Mouse (Mus musculus) embryo, embryonic 11 days (tissue): Measurements from ENCODE around the gene Lgals12.

Experiments
- DNase-seq: peaks from one replicate; pipeline ENCODE4 v3.0.0-alpha.2; 2015

Gene Lgals12

GRCm38 (mm10) chr19:7606801-7607689 lies at the start of gene Lgals12:
Gene Lgals12, minus strand, starts transcription at chr19:7607193.
- DNase-seq, result peak; percentile 36

GRCm38 (mm10) chr19:7648913-7649666 lies 42.1 kb upstream of the Lgals12 start:
- DNase-seq, result no peak

- no peak for DNase-seq
These were observed 26.8 kb upstream of the Lgals12 start for GRCm38 (mm10) chr19:7633786-7634185.

- DNase-seq, result no peak
These were observed 26.0 kb upstream of the Lgals12 start for GRCm38 (mm10) chr19:7633021-7633420.

- DNase-seq, result peak; percentile 87
These were observed 10.7 kb upstream of the Lgals12 start for GRCm38 (mm10) chr19:7617696-7618095.

GRCm38 (mm10) chr19:7617085-7617484 lies 10.1 kb upstream of the Lgals12 start:
- DNase-seq, result no peak

- no peak for DNase-seq
These were observed 9.4 kb upstream of the Lgals12 start for GRCm38 (mm10) chr19:7616231-7616930.

- no peak for DNase-seq
These were observed 6.2 kb upstream of the Lgals12 start for GRCm38 (mm10) chr19:7613151-7613550.

- DNase-seq, result peak; percentile 56
These were observed 5.2 kb upstream of the Lgals12 start, which contains the start of gene Hrasls5 for GRCm38 (mm10) chr19:7611942-7612757. Gene Hrasls5, plus strand, starts transcription at chr19:7612541.

- no peak for DNase-seq
These were observed 753 bp upstream of the Lgals12 start for GRCm38 (mm10) chr19:7607690-7608201.

GRCm38 (mm10) chr19:7605930-7606783 lies 836 bp downstream of the Lgals12 start:
- DNase-seq, result peak; percentile 61

GRCm38 (mm10) chr19:7605013-7605412 lies 2.0 kb downstream of the Lgals12 start:
- DNase-seq, result no peak

GRCm38 (mm10) chr19:7604107-7604506 lies 2.9 kb downstream of the Lgals12 start:
- DNase-seq, result no peak

- no peak for DNase-seq
These were observed 5.4 kb downstream of the Lgals12 start for GRCm38 (mm10) chr19:7601551-7601950.

GRCm38 (mm10) chr19:7598481-7598880 lies 8.5 kb downstream of the Lgals12 start:
- no peak for DNase-seq

- DNase-seq, result peak; percentile 64
These were observed 11.5 kb downstream of the Lgals12 start for GRCm38 (mm10) chr19:7595534-7595933.

GRCm38 (mm10) chr19:7592018-7592417 lies 15.0 kb downstream of the Lgals12 start:
- no peak for DNase-seq

- no peak for DNase-seq
These were observed 16.2 kb downstream of the Lgals12 start for GRCm38 (mm10) chr19:7590795-7591194.

GRCm38 (mm10) chr19:7585764-7586163 lies 21.2 kb downstream of the Lgals12 start:
- no peak for DNase-seq

GRCm38 (mm10) chr19:7585279-7585678 lies 21.7 kb downstream of the Lgals12 start:
- DNase-seq, result no peak

- no peak for DNase-seq
These were observed 23.4 kb downstream of the Lgals12 start for GRCm38 (mm10) chr19:7583599-7583998.
